Mouse (Mus musculus) lung, postnatal 4 days (tissue): ENCODE data around the gene Slc27a1.
"Not testable (repeated sequence)": the region's sequence is repeated elsewhere in the genome, so short reads cannot be mapped to it uniquely, and the experiment has no call there.

Source experiments
- DNase-seq, 2 experiments: peaks; one replicate each; pipeline ENCODE4 v3.0.0; 2021

Gene Slc27a1

DNA sequence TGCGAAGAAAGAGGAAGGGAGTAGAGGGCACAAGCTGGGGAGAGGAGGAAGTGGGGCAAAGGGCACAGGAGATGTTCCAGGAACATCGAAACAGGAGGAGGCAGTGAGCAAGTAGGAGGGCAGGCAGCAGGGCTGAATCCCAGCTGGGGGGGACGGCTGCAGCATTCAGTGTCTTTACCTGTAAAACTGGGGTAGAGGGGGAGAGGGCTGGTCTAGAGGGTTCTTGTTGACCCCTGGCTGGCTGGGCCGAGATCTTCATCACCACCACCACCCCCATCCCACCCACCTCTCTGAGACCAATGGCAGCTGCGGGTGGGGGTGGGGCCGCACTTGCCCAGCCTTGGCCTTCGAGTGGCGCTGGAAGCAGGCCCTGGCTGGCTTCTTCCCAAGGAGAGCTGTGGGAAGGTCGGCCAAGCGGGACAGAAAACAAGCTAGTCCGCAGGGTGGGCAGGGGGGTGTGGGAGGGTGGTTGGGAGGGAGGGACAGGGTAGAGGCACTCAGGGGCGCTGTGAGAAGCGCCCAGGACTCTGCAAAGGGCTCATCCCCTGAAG, at the start of gene Slc27a1:
TSS of gene Slc27a1 (plus strand) at position 496 of the 551 bp plus-strand sequence.
- peak; percentile 65 to 82 for DNase-seq

DNA sequence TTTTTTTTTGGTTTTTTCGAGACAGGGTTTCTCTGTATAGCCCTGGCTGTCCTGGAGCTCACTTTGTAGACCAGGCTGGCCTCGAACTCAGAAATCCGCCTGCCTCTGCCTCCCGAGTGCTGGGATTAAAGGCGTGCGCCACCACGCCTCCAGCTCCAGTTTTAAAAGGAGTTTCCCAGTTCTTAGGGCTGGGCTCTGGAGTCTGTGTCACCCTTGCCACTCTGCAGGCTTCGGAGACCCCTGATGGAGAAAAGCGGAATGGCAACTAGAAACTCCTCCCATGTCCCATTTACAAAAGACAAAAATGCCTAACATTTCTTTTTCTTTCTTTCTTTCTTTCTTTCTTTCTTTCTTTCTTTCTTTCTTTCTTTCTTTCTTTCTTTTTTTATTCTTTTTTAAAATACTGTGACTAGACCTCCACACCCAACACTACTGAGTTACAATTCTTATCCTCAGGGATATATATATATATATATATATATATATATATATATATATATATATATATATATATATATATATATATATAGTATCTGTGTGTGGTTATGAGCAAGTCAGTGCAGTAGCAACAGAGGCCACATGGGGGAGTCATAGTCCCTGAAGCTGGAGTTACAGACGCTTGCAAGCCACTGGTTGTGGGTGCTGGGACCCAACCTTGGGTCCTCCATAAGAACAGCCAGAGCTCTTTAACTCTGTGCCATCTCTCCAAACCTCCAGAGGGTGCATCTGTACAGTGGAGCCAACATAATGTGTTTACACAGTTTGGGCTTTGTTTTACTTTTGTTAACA, 49.5 kb upstream of the Slc27a1 start:
- peak in 1 of 2 experiments; percentile 77 for DNase-seq

DNA sequence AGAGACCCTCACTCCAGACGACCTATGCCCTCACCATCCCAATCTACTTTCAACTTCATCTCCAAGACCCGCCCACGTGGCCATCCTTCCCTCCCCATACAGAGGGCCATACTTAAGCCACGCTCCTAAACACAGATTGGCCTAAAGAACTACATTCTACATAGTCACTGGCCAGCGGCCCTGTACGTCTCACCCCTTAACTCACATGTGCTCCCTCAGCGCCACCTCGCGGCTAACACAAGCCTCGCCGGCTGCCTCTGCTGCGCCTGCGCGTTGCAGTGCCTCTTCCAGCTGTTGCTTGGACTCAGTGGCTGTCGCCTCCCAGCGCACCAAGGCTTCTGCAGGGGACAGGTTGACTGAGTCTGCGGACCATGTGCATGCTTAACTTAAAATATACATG, 47.0 kb upstream of the Slc27a1 start:
- peak; percentile 96 to 98 for DNase-seq

DNA sequence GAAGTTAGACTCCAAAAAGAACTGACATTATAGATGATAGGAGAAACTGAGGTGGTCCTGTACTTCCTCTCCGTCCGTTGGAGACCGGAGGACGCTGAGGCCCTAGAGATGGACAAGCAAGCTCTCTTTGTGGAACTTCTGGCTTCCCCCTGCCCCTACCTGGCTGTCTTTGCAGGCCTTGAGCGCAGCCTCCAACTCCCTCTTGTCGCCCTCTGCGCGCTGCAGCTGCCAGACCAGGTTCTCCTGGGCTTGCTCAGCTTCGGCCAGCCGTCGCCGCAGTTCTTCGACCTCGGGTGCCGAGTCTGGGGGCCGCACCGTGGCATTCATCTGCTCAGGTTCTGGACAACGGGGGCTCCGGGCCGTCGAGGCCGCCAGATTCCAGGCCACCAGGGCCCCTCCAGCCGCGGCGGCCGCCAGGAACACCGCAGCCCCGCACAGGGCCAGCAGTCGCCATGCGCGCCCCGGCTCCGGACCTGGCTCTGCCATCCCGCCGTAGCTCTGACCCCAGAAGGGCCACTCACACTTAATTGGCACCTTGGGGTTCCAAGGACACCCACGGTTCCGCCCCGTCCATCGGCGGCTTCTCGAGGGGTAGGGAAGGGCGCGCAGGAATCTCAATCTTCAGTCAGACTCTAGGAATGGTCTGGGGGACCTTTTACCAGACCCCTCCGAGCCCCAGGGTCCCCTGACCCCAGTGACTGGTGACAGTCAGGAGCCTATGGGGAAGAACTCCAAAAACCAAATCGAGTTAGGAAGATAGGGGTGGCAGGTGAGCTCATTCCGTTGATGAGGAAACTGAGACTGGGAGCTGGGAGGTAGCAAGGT, 43.2 kb upstream of the Slc27a1 start, which contains the start of gene Ccdc194:
TSS of gene Ccdc194 (minus strand) at position 486 of the 825 bp plus-strand sequence.
- DNase-seq = no peak

DNA sequence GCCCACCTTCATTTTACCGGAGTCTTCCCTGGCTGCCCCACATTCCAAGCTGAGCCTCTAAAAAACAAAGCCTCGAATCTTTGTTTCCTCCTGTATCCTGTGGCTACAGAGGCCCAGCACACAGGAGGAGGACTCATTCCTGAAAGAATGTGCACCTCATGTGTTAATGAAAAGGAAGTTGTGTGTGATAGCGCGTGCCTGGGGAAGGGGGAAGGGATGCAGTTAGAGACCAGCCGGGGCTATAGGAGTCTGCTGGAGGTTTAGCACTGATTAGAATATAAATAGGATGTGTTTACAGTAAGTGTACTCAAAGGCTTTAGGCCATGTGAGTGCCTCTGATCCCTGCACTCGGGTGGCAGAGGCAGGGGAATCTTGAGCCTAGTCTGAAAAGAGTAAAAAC, 42.4 kb upstream of the Slc27a1 start:
- no peak for DNase-seq

DNA sequence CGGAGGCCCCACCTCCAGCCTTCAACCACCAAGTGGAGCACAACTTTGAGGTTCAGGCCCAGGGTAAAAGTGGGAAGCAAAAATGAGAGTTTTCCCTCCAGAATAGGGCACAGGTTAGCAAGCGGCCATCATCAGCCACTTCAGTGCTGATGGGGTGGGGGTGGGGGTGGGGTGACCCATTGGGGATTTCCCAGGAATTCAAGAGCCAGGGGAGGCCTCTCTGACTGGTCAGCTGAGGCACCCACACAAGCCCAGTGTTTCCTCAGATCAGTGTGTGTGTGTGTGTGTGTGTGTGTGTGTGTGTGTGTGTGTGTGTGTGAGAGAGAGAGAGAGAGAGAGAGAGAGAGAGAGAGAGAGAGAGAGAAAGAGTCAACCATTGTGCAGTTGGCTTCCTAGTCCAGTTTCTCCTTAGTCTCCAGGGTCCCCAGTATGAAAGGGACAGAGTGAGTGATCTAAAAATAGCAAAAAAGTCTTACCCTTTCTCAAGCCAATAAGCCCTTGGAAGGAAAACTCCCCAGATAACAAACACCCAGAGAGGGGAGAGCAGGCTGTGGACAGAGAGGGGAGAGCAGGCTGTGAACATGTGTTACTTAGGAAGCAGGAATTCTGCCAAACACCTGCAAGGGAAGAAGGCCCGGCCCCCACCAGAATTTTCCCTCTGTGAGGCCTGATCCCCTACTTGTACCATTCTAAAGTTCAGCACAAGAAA, 41.4 kb upstream of the Slc27a1 start:
- DNase-seq = no peak

DNA sequence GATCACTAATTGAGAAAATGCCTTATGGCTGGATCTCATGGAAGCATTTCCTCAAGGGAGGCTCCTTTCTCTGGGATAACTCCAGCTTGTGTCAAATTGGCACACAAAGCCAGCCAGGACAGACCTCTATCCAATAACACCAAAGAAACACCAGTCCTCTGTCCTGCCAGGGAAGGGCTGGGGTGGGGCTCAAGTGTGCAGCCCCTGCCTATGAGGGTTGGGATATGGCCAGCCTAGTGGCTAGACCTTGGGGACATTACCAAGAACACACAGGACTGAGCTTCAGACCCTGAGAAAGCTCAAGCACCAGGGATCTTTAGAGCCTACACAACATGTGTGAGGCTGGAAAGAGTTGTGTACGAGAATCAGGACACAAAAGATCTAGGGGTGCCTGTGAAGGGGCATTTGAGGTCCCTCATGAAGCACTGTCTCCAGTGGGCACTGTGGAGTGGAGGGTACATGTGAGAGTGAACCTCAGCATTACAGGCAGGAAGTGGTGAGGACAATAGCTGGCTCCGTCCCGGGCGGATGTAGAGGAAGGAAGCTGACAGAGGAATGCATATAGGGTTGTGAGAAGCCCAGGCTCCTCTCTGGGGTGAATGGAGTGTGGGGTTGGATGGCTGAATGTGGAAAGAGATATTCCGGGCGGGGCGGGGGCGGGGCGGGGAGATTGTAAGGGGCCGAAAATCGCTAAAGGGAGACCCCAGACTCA, 40.2 kb upstream of the Slc27a1 start:
- DNase-seq = peak; percentile 62 to 81

DNA sequence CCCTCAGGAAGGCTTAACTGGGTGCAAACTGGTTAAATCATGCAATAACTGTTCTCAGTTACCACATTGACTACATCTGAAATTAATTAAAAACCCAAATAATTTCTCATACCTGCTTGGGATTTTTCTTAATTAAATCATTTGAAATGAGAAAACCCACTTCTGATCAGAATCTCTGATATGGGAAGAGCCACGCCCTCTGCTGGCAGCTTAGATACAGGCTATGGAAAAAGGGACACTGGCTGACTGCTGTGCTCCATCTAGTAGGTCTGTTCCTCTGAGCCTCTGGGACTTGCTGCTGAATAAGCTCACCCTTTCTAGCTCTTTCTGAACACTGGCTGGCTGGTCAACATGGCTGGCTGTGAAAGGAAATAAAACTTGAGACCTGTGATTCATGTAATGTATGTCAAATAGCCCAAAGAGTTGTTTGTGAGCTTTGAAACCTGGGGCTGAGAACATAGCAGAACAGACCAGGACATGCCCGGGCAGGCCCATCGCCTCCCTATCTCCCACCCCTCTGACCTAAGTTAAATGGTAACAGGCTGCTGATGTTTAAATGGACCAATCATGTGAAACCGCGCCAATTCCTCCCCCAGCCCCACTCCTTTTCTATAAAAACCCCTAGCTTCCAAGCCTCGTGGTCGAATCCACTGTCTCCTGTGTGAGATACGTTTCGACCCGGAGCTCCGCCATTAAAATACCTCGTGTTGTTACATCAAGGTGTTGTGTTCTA, 37.8 kb upstream of the Slc27a1 start:
- DNase-seq = not testable (repeated sequence)

DNA sequence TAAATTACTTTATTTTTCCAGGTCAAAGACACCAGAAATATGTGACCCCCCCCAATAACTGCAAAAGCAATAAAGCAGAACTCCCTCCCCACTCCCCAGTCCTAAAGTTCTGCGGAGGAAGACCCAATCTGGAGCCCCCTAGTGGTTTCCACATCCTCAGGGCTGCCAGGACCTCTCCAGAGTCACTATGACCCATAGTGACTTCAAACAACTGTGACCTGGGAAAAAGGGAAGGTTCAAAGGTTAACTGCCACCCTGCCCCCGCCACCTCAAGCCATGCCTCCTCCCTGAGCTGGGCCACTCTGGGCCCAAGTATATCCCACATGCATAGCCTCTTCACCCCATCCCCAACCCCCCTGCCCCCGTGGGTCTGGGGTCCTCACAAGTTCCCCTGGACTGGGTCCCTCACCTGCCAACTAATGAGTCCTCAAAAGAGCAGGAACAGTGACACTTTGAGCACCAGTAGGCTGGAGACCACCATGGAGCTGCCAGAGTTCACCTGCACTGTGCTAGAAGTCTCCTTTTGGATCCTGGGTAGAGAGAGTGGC, 34.3 kb upstream of the Slc27a1 start:
- no peak for DNase-seq

DNA sequence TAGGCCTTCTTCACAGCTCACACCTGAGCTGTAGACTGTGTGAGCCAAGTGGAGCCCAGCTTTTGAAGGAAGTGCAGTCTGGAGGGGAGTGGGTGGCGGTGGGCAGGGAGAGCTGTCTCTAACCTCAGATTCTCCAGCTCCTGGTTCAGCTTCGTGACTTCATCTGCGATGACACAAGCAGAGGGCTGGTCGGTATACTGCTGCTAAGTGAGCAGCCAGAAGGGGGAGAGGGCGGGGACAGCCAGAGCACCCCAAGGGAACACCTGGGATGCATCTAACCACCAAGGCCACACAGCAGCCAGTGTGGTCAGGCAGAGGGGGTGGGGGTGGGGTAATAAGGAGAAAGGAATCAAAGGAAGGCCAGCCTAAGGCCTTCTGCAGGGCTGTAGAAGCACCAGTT, 33.0 kb upstream of the Slc27a1 start:
- DNase-seq = no peak

DNA sequence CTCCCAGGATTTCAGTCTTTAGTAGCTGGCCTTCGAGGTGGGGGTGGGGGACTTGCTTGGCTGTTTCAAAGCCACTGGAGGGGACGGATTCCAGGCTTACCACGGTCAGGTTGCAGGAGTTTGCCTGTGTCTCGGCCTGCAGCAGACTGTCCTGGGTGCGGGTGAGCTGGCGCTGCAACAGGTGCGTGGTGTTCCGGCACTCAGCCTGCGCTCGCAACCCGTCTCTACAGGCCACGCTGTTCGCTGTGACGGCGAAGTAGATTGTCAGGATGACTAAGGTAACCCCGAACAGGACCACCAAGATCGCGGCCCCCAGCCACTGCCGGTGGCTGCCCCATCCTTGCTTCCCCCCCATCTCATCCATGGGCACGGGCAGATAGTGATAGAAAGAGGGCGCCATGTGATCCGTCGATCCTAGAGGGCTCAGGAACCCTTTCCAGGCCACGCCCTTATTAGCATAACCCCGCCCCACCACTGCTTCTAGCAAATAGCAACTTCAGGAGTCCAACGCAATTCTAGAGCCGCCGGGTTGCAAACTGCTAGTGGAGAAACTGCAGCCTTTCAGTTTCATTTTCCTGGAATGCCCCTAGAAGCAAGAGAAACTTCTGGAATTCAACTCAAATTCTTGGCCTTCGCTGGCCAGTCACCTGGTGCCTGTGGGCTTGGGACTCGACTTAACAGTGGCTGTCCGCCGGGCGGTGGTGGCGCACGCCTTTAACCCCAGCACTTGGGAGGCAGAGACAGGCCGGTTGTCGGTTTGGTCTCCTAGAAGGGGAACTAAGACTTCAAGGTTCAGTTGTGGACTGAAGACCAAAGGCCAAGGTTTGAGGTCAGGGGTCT, 31.4 kb upstream of the Slc27a1 start, which contains the start of gene Bst2:
TSS of gene Bst2 (minus strand) at position 429 of the 840 bp plus-strand sequence.
- DNase-seq = peak; percentile 91 to 92

DNA sequence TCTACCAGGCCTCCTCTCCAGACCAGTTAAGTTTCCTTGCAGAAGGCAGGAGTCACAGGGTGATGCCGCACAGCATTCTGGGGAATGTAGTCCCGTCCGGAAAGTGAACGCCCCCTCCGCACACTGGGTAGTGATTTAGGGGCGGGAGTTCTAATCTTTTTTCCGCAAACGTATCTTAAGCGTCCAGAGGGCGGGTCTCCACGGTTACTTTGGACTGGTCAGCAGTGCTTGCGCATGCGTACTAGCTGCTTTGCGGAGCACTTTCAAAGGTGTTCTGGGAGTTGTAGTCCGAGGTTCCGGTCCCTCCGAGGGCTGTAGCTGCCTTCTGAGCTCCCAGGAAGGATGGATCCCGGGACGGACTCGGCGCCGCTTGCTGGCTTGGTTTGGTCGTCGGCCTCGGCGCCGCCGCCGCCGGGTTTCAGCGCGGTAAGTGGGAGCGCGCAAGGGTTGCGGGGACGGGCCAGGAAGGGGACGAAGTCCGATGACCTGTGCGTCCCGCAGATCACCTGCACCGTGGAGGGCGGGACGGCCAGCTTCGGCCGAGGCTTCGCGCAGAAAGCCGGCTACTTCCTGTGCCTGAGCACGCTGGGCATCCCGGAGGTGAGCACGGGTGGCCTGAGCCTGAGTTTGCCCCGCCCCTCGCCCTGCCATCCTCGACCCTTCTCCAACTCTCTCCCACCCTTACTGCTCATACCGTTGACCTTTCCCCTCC, 25.9 kb upstream of the Slc27a1 start, which contains the start of gene Mvb12a:
TSS of gene Mvb12a (plus strand) at position 291 of the 712 bp plus-strand sequence.
- peak; percentile 97 to 98 for DNase-seq

DNA sequence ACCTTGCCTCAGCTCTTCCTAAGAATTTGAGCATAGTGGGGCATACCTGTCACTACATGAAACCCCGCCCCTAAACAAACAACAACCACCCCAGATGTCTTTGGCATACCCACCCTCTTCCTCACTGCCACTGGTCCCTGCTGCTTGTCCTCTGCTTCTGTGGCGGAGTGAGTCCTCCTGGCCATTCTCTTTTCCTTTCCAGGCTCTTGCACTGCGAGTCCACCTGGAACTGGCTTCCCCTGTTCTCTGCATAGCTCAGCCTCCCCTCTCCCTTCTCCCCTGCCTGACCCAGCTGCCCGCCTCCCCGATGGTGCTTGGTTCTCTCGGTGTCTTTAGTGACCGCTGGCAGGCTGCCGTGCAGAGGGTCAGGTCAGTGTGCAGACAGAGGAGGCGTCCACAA, 24.9 kb upstream of the Slc27a1 start:
- no peak for DNase-seq

DNA sequence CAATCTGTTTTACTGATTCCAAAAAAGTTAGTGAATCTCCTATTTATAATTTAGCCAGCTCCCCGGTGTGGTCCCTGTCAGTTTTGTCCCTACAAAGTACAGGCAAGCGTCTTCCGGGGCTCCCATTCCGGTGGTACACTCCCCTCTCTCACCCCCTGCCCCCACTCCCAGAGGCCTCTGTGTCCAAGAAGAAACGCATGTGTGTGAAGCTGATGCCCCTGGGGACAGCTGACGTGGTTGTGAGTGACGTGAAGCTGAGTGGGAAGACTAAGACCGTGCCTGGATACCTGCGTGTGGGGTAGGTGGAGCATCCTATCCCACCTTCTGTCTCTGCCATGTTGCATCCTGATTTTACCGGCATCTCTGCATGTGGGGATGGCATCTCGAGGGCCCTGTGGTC, 23.6 kb upstream of the Slc27a1 start:
- no peak for DNase-seq

DNA sequence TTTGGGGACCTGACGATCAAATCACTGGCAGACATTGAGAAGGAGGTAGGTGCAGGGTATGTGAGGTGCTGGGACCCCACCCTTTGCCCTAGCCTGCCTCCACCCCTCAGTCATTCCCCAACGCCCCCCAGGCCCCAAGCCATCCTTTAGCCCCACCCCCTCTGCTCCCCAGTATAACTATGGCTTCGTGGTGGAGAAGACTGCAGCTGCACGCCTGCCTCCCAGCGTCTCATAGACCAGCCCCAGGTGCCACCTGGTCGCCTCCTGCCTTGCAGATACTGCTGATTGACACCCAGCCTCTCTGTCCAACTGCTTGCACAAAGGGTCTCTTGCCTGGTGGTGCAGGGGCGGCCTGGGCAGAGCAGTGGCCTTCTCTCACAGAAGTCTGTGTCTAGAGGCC, 21.1 kb upstream of the Slc27a1 start:
- DNase-seq = no peak

DNA sequence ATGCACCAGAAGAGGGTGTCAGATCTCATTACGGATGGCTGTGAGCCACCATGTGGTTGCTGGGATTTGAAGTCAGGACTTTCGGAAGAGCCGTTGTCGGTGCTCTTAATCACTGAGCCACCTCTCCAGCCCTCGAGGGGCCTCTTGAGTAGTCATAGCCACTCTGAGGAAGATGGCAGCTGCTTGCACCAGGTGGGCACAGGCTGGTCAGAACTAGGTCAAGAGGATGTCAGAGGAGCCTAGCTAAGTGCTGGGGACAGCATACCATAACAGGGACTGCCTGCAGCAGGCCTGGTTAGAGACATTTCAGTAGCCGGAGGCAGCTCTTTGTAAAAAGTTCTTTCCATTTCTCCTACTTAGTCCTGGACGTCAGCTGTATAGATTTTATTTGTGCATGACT, 17.9 kb upstream of the Slc27a1 start:
- no peak for DNase-seq

DNA sequence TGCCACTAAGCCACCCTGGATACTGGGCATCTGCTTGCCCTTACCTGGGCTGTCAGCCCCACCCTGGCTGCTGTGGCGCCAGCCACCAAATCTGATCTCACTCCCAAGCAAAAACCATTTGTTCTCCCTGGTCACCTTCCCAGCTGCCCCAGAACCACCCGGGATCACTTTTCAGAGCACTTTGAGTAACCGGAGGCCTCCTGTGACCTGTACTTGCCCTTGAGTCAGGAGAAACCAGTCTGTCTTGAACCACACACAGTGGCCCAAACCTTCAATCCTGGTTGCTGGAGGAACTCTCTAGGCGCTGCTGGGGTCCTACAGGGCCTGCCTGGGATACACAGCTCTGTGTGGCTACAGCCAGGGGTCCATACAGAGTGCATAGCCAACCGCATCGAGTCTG, 15.9 kb upstream of the Slc27a1 start:
- DNase-seq = no peak

DNA sequence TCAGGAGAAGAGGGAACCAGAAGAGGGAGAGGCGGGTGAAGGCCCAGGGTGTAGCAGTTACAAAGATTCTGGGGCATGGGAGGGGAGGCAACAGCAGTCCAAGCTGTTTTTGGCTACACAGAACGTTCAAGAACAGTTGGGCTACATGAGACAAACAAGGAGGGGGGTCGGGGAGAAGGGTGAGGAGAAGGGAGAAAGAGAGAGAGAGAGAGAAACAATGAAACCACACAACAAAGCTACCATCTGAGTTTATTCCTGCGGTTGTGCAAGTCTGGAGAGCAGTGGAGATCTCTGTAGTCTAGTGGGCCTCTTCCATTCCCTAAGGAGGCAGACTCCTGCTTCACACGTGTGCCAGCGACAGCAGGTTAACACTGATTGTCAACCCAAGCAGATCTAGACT, 14.7 kb upstream of the Slc27a1 start:
- DNase-seq = no peak

DNA sequence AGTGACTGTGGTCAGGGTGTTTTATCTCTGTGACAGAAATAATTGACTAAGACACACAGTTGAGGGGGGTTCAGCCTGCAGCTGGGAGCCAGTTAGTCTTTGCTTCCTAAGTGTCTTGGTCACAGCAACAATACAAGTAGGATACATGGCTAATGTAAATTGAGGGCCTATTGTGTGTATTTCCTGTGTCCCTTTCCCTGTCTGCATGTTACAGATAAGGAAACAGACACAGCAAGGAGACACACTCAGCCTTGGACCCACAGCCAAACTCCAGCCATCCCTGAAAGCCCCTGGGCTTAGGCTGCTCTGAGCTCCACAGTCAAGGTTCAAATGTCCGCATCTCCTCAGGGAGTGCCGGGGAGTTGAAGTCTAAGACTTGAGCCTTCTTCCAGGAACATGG, 14.0 kb upstream of the Slc27a1 start:
- no peak for DNase-seq
